In genomic region chr1:90909631-90910152, GRCm38 (mm10) we compare ENCODE assay signal across 8 mouse cellular contexts. TPM values are rescaled to one million over a fixed set of nuclear protein-coding genes. Genes with fewer than 3 reads are reported as not detected.
DNase-seq lines count a peak whose midpoint lies in the region; ATAC-seq and TF ChIP-seq lines count a peak whose summit lies in the region.

No protein-coding gene starts in this region.

- WGBS in liver, embryonic 12.5 days (ENCODE audit: insufficient replicate concordance) = 40% methylated on average over 17 of the region's 17 CpGs
- WGBS in hindbrain, embryonic 13.5 days = 33% methylated on average over 17 of the region's 17 CpGs
- 40% methylated on average over 17 of the region's 17 CpGs for WGBS in liver, postnatal 0 days (ENCODE audit: insufficient replicate concordance)

- H3K4me3 ChIP-seq in liver, embryonic 12.5 days = no peak overlapping the region
- no peak overlapping the region for H3K4me3 ChIP-seq in hindbrain, embryonic 13.5 days
- H3K4me3 ChIP-seq in liver, postnatal 0 days (ENCODE audit: low read depth, low read length) = no peak overlapping the region

- TF ChIP-seq CTCF in liver, postnatal 0 days (IDR thresholded peaks at IDR 0.05; ENCODE audit: low read depth) = peak; percentile 19; the same call in 1 of the 2 replicates

- no peaks in the 10 kb centered on the region for H3K4me1 ChIP-seq in liver, embryonic 12.5 days
- peaks cover 13% of the 10 kb centered on the region for H3K4me1 ChIP-seq in hindbrain, embryonic 13.5 days (replicated peaks)
- peaks cover 2% of the 10 kb centered on the region; the same call in 1 of the 2 replicates for H3K4me1 ChIP-seq in liver, postnatal 0 days (ENCODE audit: insufficient read depth)

- no peak overlapping the region for H3K27ac ChIP-seq in liver, embryonic 12.5 days
- no peak overlapping the region for H3K27ac ChIP-seq in hindbrain, embryonic 13.5 days
- H3K27ac ChIP-seq in liver, postnatal 0 days (ENCODE audit: low read depth) = no peak overlapping the region

- peak; percentile 20 for DNase-seq in liver
- peak; percentile 54 for DNase-seq in fibroblast of lung, adult 2 months (ENCODE audit: low read depth)
- peak; percentile 34 for DNase-seq in liver, postnatal 0 days
- DNase-seq in urinary bladder, postnatal 36 days (ENCODE audit: low spot score in 2 of 2) = peak; percentile 65 to 70
- no peak for DNase-seq in spleen, adult 18-20 months
- DNase-seq in left cerebral cortex, adult 18-20 months (ENCODE audit: low spot score in 2 of 2) = no peak

- no peaks in the 10 kb centered on the region for H3K9me3 ChIP-seq in liver, embryonic 12.5 days (replicated peaks)
- no peaks in the 10 kb centered on the region for H3K9me3 ChIP-seq in hindbrain, embryonic 13.5 days
- no peaks in the 10 kb centered on the region for H3K9me3 ChIP-seq in liver, postnatal 0 days (ENCODE audit: low read length)

- no peak overlapping the region for H3K9ac ChIP-seq in liver, embryonic 12.5 days
- H3K9ac ChIP-seq in hindbrain, embryonic 13.5 days = no peak overlapping the region
- no peak overlapping the region for H3K9ac ChIP-seq in liver, postnatal 0 days (replicated peaks)

- H3K4me2 ChIP-seq in liver, embryonic 12.5 days = no peak overlapping the region
- H3K4me2 ChIP-seq in hindbrain, embryonic 13.5 days = peak overlapping the region; percentile 17; the same call in 1 of the 2 replicates
- 0 out of 2 replicates have a peak overlapping the region, but pooled peaks have one; percentile 4 for H3K4me2 ChIP-seq in liver, postnatal 0 days (ENCODE audit: low read depth, low read length)

- H3K36me3 ChIP-seq in liver, embryonic 12.5 days = no peaks in the 10 kb centered on the region
- no peaks in the 10 kb centered on the region for H3K36me3 ChIP-seq in hindbrain, embryonic 13.5 days
- H3K36me3 ChIP-seq in liver, postnatal 0 days (replicated peaks; ENCODE audit: insufficient read depth, low read length) = no peaks in the 10 kb centered on the region

- no peak for ATAC-seq in liver, embryonic 12.5 days
- ATAC-seq in hindbrain, embryonic 13.5 days (ENCODE audit: low FRiP score) = peak; percentile 65; the same call in 1 of the 2 replicates
- peak; percentile 21; the same call in 1 of the 2 replicates for ATAC-seq in liver, postnatal 0 days

- TF ChIP-seq EP300 in liver, postnatal 0 days (IDR thresholded peaks at IDR 0.05; ENCODE audit: low read depth) = no peak

- H3K27me3 ChIP-seq in liver, embryonic 12.5 days (replicated peaks) = peaks cover 12% of the 10 kb centered on the region; the same call in 1 of the 2 replicates
- peaks cover 23% of the 10 kb centered on the region for H3K27me3 ChIP-seq in hindbrain, embryonic 13.5 days
- H3K27me3 ChIP-seq in liver, postnatal 0 days (ENCODE audit: insufficient read depth, low read length) = peaks cover 2% of the 10 kb centered on the region; the same call in 1 of the 2 replicates

RNA-seq across cellular contexts. Expression of gene Mlph, which starts 5.2 kb away (rescaled TPM):
- 0.05 TPM in 1 of 2 replicates, not detected in the other for polyA plus RNA-seq in liver, embryonic 12.5 days (2016; fragmentation: Nextera tagmentation; extraction: Ambion mirVana)
- polyA plus RNA-seq in hindbrain, embryonic 13.5 days (2015; fragmentation: Nextera tagmentation; extraction: Ambion mirVana) = 0.04 and 0.17 TPM in 2 replicates
- polyA plus RNA-seq in liver, postnatal 0 days (2015; fragmentation: Nextera tagmentation; extraction: Ambion mirVana) = 0.06 TPM in 1 of 2 replicates, not detected in the other
- total RNA-seq in left cerebral cortex, adult 18-20 months (2021) = 1 to 10 TPM; 1.9 to 2.7 TPM

RNA-seq across cellular contexts. Expression of gene Prlh, which starts 43.2 kb away (rescaled TPM):
- polyA plus RNA-seq in liver, embryonic 12.5 days (2016; fragmentation: Nextera tagmentation; extraction: Ambion mirVana) = 0.67 TPM in 1 of 2 replicates, not detected in the other
- polyA plus RNA-seq in hindbrain, embryonic 13.5 days (2015; fragmentation: Nextera tagmentation; extraction: Ambion mirVana) = not detected in 2 replicates
- not detected in 2 replicates for polyA plus RNA-seq in liver, postnatal 0 days (2015; fragmentation: Nextera tagmentation; extraction: Ambion mirVana)
- not detected for total RNA-seq in left cerebral cortex, adult 18-20 months (2021)

RNA-seq across cellular contexts. Expression of gene Rab17, which starts 59.8 kb away (rescaled TPM):
- 3.2 and 3.3 TPM in 2 replicates for polyA plus RNA-seq in liver, embryonic 12.5 days (2016; fragmentation: Nextera tagmentation; extraction: Ambion mirVana)
- 0.25 and 0.55 TPM in 2 replicates for polyA plus RNA-seq in hindbrain, embryonic 13.5 days (2015; fragmentation: Nextera tagmentation; extraction: Ambion mirVana)
- polyA plus RNA-seq in liver, postnatal 0 days (2015; fragmentation: Nextera tagmentation; extraction: Ambion mirVana) = 8.2 and 8.6 TPM in 2 replicates
- total RNA-seq in left cerebral cortex, adult 18-20 months (2021) = not detected

Comparison
In these comparisons a context has a peak if more than half of its experiments do, and no peak if none do; other contexts are left out.
1. DNase-seq: peak in liver (single experiment), fibroblast of lung, adult 2 months (single experiment), liver, postnatal 0 days (single experiment) and urinary bladder, postnatal 36 days (2 of 2); none in spleen, adult 18-20 months (0 of 2) and left cerebral cortex, adult 18-20 months (0 of 2).